Mouse (Mus musculus) 3134 (cell line): ENCODE data around the gene Gpr137c.

Experiments
- DNase-seq: peaks from one replicate; pipeline ENCODE4 v3.0.0-alpha.2; 2011; ENCODE audit warnings: low spot score; ENCODE audit not compliant: insufficient read length; ENCODE audit errors: extremely low read depth

Gpr137c gene

DNA sequence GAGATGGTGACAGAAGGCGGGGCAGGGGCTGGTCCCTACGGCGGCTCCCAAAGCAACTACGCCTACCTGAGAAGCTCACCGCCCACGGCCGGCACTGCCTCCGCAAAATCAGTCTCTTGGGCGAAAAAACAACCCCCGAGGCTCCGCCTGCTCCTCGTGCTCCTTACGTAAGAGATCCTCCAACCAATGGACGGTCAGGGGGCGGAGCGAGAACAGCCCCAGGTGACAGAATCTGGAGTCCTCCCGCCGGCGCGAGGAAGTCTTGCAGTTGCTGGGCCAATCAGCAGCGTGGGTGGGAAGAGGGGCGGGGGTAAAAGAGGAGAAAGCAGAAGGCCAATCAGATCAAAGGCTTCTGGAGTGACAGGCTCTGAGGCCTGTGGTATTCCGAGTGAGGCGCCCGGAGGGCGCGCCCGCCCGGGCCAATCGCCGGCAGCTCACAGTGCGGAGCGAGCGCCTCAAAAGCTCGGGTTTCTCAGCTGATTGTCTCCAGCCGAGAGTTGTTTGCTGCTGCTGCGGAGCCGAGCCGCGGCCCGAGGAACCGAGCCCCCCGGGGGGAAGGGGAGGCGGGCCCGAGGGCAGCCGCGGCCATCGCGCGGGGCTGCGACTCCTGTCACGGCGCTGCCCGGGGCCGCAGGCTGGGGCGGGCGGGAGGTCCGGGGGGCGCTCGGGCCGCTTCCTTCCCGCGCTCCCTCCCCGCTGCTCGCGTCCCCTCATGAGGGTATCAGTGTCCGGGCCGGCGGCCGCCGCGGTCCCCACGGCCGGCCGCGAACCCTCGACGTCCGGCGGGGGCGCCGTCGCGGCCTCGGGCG, at the start of gene Gpr137c:
Gene Gpr137c (plus strand): TSS at position 437 of the 809 bp plus-strand sequence.
- peak; percentile 89 for DNase-seq

DNA sequence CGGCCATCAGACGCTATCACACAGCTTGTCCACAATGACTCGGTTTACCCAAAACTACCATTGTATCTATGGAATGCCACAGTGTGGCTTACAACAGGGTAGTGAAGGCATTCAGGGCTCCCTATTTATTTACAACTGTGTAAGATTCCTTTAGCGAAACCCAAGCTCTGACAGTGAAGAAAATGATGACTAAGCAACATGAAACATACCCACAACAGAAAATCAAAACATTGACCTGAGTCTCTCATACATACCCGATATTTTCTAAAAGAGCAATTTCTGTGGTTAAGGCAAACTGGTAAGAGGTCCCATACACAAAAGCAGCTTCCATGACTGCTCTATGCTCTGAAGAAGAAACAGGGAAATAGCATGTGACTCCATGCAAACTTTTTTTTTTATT, 47.3 kb upstream of the Gpr137c start:
- DNase-seq, result no peak

DNA sequence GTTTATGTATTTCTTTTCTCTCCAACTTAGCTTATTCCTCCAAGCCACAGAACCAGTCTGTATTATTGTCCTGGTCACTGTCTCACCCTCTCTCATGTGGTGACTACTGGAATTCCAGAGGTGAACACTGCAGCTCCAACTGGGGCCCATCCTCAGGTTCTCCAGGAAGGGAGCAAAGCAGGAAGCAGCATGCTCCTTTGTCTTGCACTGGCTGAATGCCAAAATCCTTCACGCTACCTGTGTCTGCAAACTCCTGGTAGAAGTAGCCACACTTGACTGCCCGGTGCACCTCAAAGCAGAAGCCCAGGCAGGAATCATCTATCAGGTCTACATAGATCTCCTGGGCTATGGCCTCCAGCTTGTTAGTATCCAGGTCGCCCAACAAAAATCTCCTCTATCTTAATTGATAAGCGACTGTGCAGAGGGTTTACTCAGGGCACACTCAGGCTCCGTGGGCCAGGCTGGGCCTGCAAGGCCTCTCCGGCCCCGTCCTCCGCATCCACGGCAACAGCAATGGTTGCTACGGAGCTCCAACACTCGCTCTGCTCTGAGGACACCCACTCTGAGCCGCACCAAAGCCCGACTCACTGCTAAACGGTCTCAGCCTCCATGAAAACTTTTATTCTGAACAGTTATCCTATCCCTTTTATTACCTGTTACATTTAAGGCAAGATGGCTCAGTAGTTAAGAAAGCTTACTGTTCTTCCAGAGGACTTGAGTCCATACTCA, 44.3 kb upstream of the Gpr137c start:
- no peak for DNase-seq

DNA sequence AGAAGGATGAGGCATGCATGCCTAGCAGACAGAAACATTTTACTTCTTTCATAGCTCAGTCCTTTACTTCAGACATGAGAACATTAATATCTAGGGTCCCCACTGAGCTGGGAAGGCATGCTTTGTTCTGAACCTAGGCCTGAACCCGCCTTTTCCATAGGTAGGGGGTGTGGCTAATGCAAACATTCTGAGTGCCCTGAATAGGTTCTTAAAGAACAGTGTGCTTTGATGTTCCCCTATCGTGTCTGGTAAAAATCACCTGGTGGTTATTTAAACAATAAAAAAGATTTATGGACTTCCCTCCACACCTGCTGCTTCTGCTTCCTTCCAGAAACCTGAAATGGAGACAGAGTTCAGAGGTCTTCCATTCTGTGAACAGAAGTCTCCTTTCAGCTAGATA, 40.3 kb upstream of the Gpr137c start:
- DNase-seq, result no peak

DNA sequence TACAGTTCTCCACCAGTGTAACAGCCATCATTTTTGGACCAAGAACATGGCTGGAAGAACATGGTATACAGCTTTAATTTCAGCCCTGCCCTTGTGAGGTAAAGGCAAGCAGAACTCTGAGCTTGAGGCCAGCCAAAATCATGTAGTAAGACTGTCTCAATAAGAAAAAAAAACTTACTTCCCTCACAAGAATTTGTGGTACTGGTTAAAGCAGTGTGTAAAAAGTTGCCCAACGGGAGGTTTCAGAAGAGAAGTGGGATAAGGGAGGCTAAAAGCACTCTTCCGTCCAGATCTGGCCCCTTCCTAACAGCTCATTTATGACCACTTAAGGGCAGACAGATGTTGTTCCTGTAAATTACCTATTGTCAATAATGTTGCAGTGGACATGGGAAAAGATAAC, 39.9 kb upstream of the Gpr137c start:
- DNase-seq, result no peak

DNA sequence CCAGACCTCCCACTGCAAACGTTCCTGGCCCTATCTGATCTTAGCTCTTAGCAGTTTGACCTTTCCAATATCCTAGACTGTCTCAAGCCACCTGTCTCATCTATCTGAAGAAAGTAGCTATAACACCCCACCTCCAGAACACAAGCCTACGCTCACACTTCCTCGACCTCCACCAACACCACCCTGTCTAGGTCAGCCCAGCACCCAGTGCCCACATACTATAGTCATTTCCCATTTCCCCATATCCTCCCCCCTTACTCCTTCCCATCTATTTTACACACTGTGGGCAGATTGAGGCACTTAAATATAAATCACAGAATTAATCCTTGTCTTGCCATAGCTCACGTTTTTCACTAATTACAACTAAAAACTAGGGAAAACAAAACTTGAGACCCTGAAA, 37.9 kb upstream of the Gpr137c start:
- no peak for DNase-seq

DNA sequence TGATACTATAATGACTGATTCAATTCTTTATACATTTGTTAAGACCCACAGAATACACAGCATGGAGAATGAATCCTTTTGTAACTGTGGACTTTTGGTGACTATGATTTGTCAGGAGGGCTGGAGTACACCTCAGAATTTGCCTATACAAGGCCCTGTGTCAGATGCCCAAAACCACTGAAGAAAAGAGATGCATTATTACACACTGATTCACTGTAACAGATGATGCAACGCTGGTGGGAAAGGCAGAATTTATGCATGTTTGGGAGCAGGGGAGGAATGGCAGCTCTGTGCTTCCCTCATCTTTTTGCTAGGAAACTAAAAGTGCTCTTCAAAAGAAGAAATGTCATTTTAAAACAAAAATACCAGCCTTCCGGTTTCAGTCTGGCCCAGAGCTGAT, 28.5 kb upstream of the Gpr137c start:
- DNase-seq, result peak; percentile 36

DNA sequence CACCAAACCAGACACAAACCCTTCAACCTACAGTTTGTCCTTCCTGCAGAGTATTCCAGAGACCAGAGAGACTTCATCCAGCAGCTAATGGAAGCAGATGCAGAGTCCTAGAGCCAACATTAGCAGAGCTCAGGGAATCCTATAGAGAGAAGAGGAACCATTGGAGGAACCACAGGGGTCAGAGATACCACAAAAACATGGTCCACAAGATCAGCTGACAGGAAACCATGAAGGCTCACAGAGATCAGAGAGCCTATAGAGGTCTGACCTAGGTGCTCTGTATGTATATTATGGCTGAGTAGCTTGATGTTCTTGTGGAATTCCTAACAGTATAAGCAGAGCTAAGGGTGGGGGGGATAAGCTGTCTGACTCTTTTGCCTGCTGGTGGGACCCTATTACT, 18.9 kb upstream of the Gpr137c start:
- DNase-seq, result no peak

DNA sequence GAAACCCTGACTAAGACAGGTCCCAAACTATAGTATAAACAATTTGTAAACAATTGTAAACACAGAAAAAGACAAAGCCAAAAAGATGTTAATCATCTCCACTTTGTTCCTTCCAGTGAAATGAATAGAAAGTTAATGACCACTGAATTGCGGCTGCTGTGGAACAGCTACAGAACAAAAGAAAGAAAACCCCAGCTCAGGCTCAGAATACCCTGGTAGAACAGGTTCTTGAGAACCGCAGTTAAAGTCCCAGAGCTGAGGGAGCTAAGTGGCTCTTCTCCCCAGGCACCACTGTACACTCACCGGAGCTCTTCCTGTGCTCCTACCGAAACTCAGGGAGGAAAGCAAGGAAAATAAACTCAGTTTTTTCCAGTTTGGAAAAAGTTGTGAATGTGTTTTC, 8.8 kb upstream of the Gpr137c start:
- no peak for DNase-seq

DNA sequence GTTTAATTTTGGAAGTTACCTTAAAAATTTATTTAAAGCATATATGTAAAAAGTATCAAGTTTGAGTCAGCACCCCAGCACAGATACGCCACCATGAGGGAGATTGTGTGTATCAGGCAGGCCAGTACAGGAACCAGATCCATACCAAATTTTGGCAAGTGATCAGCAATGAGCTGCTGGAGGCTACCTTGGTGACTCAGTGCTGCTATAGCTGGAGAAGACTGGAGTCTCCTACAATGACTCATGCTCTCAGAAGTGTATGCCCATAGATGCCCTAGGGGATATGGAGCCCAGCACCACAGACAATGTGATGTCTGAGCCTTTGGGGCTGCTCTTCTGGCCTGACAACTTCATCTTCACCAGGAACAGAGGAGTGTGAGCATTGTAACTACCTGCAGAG, 8.1 kb upstream of the Gpr137c start:
- DNase-seq, result peak; percentile 25

DNA sequence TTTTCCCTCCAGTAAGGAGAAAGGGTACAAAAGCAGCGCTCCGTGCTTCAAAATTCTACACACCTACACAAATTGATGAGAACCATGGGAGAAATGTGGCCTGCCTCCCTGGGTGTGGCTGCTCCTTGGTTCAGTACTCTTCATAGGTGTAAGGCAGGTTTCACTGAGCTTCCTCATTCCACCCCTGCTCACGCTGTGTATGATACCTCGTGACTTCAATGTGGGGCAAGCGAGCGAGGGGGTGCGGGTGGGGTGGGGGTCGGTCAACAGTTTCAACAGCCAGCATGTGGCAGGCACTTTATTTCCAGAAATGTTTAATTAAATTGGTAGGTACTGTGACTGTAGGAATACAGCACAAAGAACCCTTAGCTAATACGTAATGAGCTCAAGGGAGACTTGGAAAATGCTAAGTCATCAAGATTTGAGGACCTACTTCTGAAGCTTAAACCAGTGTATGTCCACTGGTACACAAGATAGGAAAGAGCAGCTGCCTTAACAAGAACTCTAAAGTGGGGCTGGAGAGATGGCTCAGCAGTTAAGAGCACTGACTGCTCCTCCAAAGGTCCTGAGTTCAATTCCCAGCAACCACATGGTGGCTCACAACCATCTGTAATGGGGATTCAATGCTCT, 2.7 kb upstream of the Gpr137c start:
- DNase-seq, result no peak

DNA sequence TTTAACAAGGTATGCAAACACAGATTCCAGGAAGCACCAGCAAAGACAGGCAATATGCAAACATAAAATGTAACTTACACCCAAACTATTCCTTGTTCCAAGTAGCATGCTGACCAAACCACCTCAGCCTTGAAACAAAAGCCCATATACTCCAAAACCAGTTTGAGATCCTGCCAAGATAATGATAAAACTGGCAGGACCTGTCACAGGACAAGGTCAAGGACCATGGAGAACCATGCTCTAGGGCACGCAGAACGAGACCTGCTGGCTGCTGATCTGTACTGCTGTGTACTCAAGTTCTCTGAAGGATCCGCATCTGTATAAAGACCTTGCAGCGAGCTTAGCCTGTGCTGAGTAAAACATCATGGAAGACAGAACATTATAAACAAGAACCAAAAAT, 1.8 kb upstream of the Gpr137c start:
- DNase-seq, result no peak

DNA sequence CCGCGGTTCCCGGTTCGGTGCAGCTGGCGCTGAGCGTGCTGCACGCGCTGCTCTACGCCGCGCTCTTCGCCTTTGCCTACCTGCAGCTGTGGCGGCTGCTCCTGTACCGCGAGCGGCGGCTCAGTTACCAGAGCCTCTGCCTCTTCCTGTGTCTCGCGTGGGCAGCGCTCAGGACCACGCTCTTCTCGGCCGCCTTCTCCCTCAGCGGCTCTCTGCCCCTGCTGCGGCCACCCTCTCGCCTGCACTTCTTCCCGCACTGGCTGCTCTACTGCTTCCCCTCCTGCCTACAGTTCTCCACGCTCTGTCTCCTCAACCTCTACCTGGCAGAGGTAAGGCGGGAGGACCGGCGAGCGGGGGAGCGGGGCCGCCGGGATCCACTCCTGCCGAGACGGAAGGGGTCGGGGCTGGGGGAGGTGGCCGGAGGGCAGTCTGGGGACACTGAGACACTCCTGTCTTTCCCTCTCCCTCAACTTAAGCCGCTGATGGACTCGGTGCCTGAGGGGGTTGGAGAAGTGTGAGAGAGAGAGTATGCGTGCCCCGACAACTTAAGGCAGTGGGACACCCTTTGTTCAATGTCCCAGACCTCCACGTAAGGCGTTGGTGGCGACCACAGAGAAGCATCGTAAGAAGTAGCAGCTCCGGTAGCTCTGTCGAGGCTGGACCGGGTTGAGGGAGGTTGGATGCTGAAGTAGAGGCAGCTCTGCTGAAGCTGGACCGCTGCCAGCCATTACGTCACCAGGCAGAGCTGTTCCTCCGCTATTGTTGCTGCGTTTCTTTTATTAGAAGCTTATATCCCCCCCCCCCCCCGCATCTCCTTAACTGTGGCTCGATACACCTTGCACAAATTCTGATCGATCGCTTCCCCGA, 806 bp downstream of the Gpr137c start, which contains the start of gene Txndc16:
Gene Txndc16 (minus strand): TSS at position 239 of the 867 bp plus-strand sequence.
- peak; percentile 15 for DNase-seq

DNA sequence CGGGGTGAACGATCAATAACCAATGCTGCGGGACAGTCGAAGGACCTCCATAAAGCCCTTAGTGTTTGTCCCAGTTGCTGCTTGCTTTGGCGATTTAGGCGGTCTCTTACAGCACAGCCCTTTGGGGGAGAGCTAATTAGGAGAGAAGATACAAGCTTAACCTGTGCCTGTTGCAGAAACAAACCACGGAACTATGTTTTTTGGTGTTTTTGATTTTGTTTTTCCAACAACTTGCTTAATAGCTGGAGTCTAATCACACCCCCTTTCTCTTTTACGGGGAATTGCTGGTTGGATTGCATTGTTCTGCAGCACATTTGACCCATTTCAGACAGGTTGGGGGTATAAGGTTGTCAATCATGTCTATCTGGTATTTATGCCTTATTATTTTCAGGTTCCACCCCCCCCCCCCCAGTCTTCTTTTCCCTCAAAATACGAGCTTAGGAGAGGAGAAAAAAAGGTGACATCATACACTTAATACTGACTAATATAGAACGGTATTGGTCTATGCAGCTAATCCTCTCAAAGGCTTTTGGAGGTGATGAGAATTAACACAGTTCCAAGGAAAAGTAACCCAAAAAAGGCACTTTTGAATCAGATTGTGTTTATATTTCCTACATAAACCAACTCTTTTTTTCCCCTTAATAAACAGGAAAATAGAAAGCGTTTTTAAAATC, 1.6 kb downstream of the Gpr137c start:
- DNase-seq, result no peak

DNA sequence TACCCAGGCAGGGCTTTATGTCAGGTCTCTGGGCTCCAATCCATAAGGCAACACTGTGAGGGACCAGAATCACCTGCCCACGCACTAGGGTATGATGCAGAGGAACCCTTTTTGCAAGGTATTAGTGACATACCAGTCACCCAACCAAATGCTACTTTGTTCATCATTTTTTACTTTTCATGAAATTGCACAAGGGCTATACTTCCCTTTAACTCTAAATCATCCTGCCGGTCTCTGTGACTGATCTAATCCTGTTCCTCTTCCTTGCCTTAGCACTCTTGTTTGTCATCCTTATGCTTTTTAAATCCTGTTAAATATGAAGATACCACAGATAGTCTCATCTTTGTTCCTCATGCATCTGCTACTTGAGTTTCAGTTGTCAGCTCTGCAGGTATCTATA, 19.5 kb downstream of the Gpr137c start:
- no peak for DNase-seq

DNA sequence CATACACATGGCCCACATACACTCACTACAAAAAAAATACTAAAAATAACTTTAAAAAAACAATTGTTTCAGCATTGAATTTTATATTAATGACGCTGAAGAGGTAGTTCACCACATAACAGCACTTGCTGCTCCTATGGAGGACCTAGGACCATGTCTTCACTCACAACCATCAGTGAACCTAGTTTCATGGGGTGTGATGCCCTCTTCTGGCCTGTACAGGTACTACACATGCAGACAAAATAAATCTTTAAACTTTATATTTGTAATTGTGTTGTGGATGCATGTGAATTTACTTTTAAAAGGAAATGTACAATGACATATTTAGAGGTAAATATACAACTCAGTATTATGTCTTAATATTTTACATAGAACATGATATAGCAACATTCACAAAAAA, 22.1 kb downstream of the Gpr137c start:
- no peak for DNase-seq

DNA sequence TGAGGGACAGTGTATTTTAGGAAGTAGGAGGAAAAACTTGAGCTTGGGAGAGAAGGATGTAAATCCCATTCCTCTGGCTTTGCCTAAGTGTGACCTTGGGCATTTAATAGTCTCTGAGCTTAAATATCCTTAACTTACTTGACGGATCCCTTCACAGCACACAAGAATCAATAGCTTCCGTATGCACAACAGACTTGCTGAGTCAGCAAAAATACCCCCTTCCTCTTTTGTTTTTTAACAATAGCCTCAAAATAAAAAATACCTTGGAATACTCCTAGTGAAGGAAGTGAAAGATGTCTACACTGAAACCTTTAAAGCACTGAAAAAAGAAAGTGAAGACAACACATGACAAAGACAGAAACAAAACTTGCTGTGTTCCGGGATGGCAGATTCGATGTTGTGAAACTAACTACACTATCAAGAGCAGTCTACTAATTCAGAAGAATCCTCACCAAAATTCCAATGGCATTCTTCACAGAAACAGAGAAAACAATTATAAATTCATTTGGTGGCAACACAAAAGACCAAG, 32.1 kb downstream of the Gpr137c start:
- DNase-seq, result no peak

DNA sequence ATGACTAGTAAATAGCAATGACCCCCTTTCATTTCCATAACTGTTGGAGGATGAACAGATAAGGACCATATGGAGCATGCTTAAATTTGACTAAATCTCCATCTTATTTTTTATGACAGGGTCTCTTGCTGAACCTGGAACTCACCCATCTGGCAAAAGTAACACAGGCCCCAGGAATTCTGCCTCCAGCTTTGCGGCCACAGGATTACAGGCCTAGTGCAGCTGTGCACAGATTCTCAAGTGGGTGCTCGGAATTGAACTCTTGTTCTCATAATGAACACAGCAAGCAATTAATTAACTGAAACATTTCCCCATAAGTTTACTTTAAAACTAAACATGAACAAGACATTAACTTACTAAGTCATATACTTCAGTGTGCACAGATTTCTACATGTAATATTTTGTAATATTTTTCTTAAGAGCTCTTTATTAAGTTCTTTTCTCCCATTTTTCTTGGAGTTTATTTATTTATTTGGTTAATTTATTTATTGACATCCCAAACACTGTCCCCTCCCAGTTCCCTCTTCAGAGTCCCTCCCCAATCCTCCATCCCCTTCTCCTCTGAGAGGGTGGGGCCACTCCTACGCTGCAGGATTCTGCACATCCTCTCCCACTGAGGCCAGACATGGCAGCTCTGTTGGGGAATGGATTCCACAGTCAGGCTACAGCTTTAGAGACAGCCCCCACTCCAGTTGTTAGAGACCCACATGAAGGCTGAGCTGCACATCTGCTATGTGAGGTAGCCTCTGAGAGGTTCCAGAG, 44.5 kb downstream of the Gpr137c start:
- no peak for DNase-seq

DNA sequence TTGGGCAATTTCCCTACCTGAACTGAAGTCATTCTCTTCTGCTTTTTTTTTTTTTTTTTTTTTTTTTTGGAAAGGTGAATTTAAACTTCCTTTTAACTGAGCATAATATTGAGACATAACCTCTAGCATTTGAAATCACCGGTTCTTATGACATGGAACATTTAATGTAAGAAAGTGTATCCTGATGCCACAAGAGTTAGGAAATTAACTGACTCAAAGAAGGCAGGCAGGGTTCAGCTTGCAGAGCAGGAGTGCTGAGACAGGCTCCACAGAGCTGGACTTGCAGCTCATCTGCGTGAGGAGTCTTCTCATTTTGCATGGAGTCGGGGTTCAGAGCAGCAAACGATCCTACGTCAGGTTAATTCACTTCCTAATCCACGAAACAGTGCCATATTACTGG, 56.3 kb downstream of the Gpr137c start:
- no peak for DNase-seq
